Mouse (Mus musculus): ENCODE data around the gene Dohh. TPM values are rescaled to one million over a fixed set of nuclear protein-coding genes. Genes with fewer than 3 reads are reported as not detected.

Dohh gene
- total and polyA plus RNA-seq, 3 experiments = 78.2 to 131 (median 81.7) TPM

- Histone ChIP-seq H3K4me2 (ENCODE audit: insufficient read depth, low read depth, poor library complexity, severe bottlenecking) (no peak overlapping the region), H3K27me3 (replicated peaks) (no peaks in the 10 kb centered on the region), H3K4me3 (replicated peaks in 1 of 3; ENCODE audit: low read depth in 2 of 3, low read length in 2 of 3, poor library complexity in 1 of 3) (no peak overlapping the region), H3K79me2 (replicated peaks; ENCODE audit: control insufficient read depth, extremely low read depth, insufficient read depth, poor library complexity, severe bottlenecking) (no peaks in the 10 kb centered on the region), H3K27ac (ENCODE audit: insufficient read depth, low read depth) (no peak overlapping the region), H3K36me3 (replicated peaks in 1 of 2; ENCODE audit: control insufficient read depth in 1 of 2, insufficient read depth in 1 of 2, low read length in 1 of 2) (peaks cover 29 to 54% of the 10 kb centered on the region in 2 experiments), H3K4me1 (ENCODE audit: control insufficient read depth in 1 of 2, insufficient read depth in 2 of 2) (no peaks in the 10 kb centered on the region; a peak in 1 of 4 replicates), H3K9me3 (replicated peaks; ENCODE audit: low read length) (no peaks in the 10 kb centered on the region), H3K9ac (ENCODE audit: insufficient read depth, low read depth) (no peak overlapping the region)
- no peak for TF ChIP-seq ZC3H11A (IDR thresholded peaks at IDR 0.05; ENCODE audit: low read depth, low read length)
- TF ChIP-seq USF1 (IDR thresholded peaks at IDR 0.05; ENCODE audit: low read depth, low read length) = no peak
- no peak for TF ChIP-seq RAD21 (IDR thresholded peaks at IDR 0.05; ENCODE audit: low read depth, low read length)
- dilution Hi-C loops (cut with MboI; ENCODE audit: extremely low pct_ligation_motif_present, extremely low pct_unique_long_range_greater_than_20kb, low sequenced_read_pairs) = no loop called here
- DNase-seq (ENCODE audit: extremely low read depth) = no peak
- in situ Hi-C loops (cut with MboI; ENCODE audit: low pct_ligation_motif_present, low pct_unique_long_range_greater_than_20kb, low sequenced_read_pairs) = no loop called here
Measured at GRCm38 (mm10) chr10:81393456-81394063, 9.3 kb downstream of the Dohh start.

DNA sequence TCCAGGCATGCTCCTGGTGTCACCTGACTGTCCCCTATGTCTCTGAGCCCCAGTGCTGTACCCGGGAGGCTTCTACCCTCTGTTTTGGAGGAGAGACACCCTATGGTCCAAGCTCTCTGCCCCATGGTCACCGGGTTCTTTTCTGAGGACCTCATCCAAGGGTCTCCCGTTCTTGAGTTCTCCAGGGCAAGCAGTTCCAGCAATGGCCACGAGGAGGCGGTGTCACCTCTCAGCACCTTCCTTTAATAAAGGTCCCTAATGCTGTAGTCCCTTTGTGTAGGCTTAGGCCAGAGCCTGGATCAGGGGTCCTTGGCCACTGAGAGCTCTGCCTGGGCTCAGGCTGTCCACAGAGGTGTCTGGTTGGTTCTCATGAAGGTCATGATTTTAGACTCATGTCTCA, 10.9 kb downstream of the Dohh start:
- peak; percentile 69 for DNase-seq (ENCODE audit: extremely low read depth)
- no peak overlapping the region for H3K9ac ChIP-seq (ENCODE audit: insufficient read depth, low read depth)
- in situ Hi-C loops (cut with MboI; ENCODE audit: low pct_ligation_motif_present, low pct_unique_long_range_greater_than_20kb, low sequenced_read_pairs) = no loop called here

DNA sequence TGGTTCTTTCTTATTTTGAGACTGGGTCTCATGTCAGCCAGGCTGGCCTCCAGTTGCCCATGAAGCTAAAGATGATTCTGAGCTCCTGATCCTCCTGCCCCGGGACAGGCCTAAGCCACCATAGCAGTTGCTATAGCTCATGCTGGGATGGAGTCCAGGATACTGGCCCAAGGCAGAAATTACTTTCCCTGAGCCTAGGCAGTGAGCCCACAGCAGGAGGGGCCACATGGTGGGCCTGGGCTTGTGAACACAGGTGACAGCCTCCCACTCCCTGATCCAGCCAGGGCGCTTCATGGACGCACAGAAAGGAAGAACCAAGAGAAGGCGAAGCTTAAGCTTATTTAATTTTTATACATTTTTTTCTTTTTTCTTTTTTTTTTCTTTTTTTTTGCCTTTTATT, 11.6 kb downstream of the Dohh start:
- H3K4me1 ChIP-seq (ENCODE audit: control insufficient read depth in 1 of 2, insufficient read depth in 2 of 2) = no peaks in the 10 kb centered on the region
- TF ChIP-seq PAX5 (IDR thresholded peaks at IDR 0.05; ENCODE audit: low read length) (no peak), RCOR1 (conservative IDR thresholded peaks at IDR 0.05; ENCODE audit: low read depth, low read length) (no peak), TCF12 (IDR thresholded peaks at IDR 0.05; ENCODE audit: low read depth, low read length) (no peak), ETS1 (conservative IDR thresholded peaks at IDR 0.05; ENCODE audit: low read depth, low read length) (no peak), NRF1 (IDR thresholded peaks at IDR 0.05; ENCODE audit: low read depth, low read length) (no peak), EP300 (IDR thresholded peaks at IDR 0.05; ENCODE audit: low read length) (no peak), JUN (IDR thresholded peaks at IDR 0.05; ENCODE audit: insufficient read depth, low read depth, low read length) (no peak), E2F4 (IDR thresholded peaks at IDR 0.05; ENCODE audit: insufficient replicate concordance, low read depth, low read length) (no peak), MEF2A (IDR thresholded peaks at IDR 0.05; ENCODE audit: borderline replicate concordance, low read depth, low read length) (no peak), RAD21 (IDR thresholded peaks at IDR 0.05; ENCODE audit: low read depth, low read length) (no peak), KAT2A (IDR thresholded peaks at IDR 0.05; ENCODE audit: insufficient replicate concordance, low read length) (no peak)
- no peaks in the 10 kb centered on the region for H3K79me2 ChIP-seq (replicated peaks; ENCODE audit: control insufficient read depth, extremely low read depth, insufficient read depth, poor library complexity, severe bottlenecking)
- H3K9ac ChIP-seq (ENCODE audit: insufficient read depth, low read depth) = no peak overlapping the region
- no peak overlapping the region for H3K4me3 ChIP-seq (replicated peaks in 1 of 3; ENCODE audit: low read depth in 2 of 3, low read length in 2 of 3, poor library complexity in 1 of 3)
- H3K9me3 ChIP-seq (replicated peaks; ENCODE audit: low read length) = no peaks in the 10 kb centered on the region
- dilution Hi-C loops (cut with MboI; ENCODE audit: extremely low pct_ligation_motif_present, extremely low pct_unique_long_range_greater_than_20kb, low sequenced_read_pairs) = no loop called here
- H3K27ac ChIP-seq (ENCODE audit: insufficient read depth, low read depth) = no peak overlapping the region
- peaks cover 28 to 50% of the 10 kb centered on the region in 2 experiments for H3K36me3 ChIP-seq (replicated peaks in 1 of 2; ENCODE audit: control insufficient read depth in 1 of 2, insufficient read depth in 1 of 2, low read length in 1 of 2)
- in situ Hi-C loops (cut with MboI; ENCODE audit: low pct_ligation_motif_present, low pct_unique_long_range_greater_than_20kb, low sequenced_read_pairs) = no loop called here
- H3K4me2 ChIP-seq (ENCODE audit: insufficient read depth, low read depth, poor library complexity, severe bottlenecking) = no peak overlapping the region
- no peak for DNase-seq (ENCODE audit: extremely low read depth)
- H3K27me3 ChIP-seq (replicated peaks) = no peaks in the 10 kb centered on the region

More for the DNA sequence above, 10.9 kb downstream of the Dohh start:
- peaks cover 29 to 50% of the 10 kb centered on the region in 2 experiments for H3K36me3 ChIP-seq (replicated peaks in 1 of 2; ENCODE audit: control insufficient read depth in 1 of 2, insufficient read depth in 1 of 2, low read length in 1 of 2)
- H3K9me3 ChIP-seq (replicated peaks; ENCODE audit: low read length) = no peaks in the 10 kb centered on the region
- no peaks in the 10 kb centered on the region for H3K4me1 ChIP-seq (ENCODE audit: control insufficient read depth in 1 of 2, insufficient read depth in 2 of 2)
- no peak overlapping the region for H3K4me2 ChIP-seq (ENCODE audit: insufficient read depth, low read depth, poor library complexity, severe bottlenecking)
- TF ChIP-seq ZC3H11A (IDR thresholded peaks at IDR 0.05; ENCODE audit: low read depth, low read length) = peak; percentile 15; the same call in 1 of the 2 replicates
- peak; percentile 14; the same call in 1 of the 2 replicates for TF ChIP-seq IRF4 (IDR thresholded peaks at IDR 0.05; ENCODE audit: low read depth, low read length)
- TF ChIP-seq CHD2 (IDR thresholded peaks at IDR 0.05; ENCODE audit: low read length) = no peak
- peak; percentile 81 for TF ChIP-seq RAD21 (IDR thresholded peaks at IDR 0.05; ENCODE audit: low read depth, low read length)
- peak; percentile 97 for TF ChIP-seq SMC3 (IDR thresholded peaks at IDR 0.05; ENCODE audit: low read depth, low read length)
- peak; percentile 91 to 99 for TF ChIP-seq CTCF (conservative IDR thresholded peaks at IDR 0.05 in 1 of 2, IDR thresholded peaks at IDR 0.05 in 1 of 2; ENCODE audit: low read depth in 2 of 2, low read length in 2 of 2)
- TF ChIP-seq MXI1 (IDR thresholded peaks at IDR 0.05; ENCODE audit: low read depth, low read length) = no peak
- TF ChIP-seq POLR2A (IDR thresholded peaks at IDR 0.05; ENCODE audit: low read depth, low read length) = no peak; the same call in 1 of the 2 replicates
- H3K27me3 ChIP-seq (replicated peaks) = no peaks in the 10 kb centered on the region
- no peak overlapping the region for H3K27ac ChIP-seq (ENCODE audit: insufficient read depth, low read depth)
- no peak overlapping the region for H3K4me3 ChIP-seq (replicated peaks in 1 of 3; ENCODE audit: low read depth in 2 of 3, low read length in 2 of 3, poor library complexity in 1 of 3)
- no peaks in the 10 kb centered on the region for H3K79me2 ChIP-seq (replicated peaks; ENCODE audit: control insufficient read depth, extremely low read depth, insufficient read depth, poor library complexity, severe bottlenecking)
- dilution Hi-C loops (cut with MboI; ENCODE audit: extremely low pct_ligation_motif_present, extremely low pct_unique_long_range_greater_than_20kb, low sequenced_read_pairs) = no loop called here

All from CH12.LX (cell line).